Mouse (Mus musculus): ENCODE measurements around the gene Ikbke.
"Not testable (repeated sequence)": the region's sequence is repeated elsewhere in the genome, so short reads cannot be mapped to it uniquely, and the experiment has no call there.

GRCm38 (mm10) chr1:131329093-131329492, 49.7 kb upstream of the Ikbke start:
- TF ChIP-seq CTCF (IDR thresholded peaks at IDR 0.05; ENCODE audit: low read depth) = peak; percentile 62
- TF ChIP-seq EP300 (IDR thresholded peaks at IDR 0.05; ENCODE audit: low read depth) = not testable (repeated sequence)
